Mouse (Mus musculus) cortical plate, adult 2 months (tissue): ENCODE measurements around the gene Pla2g1b. TPM values are rescaled to one million over a fixed set of nuclear protein-coding genes. Genes with fewer than 3 reads are reported as not detected.

ENCODE experiments used
- H3K27ac ChIP-seq: fragments of 200-500 bp; 2 replicates; pipeline ENCODE4 v1.5.1; 2012; ENCODE audit warnings: low read length, control low read depth, inconsistent platforms; ENCODE audit not compliant: insufficient read depth
- H3K4me1 ChIP-seq: fragments of 200-500 bp; 2 replicates; pipeline ENCODE4 v1.6.1; 2011; ENCODE audit warnings: low read length; ENCODE audit not compliant: control insufficient read depth, insufficient read depth
- H3K4me3 ChIP-seq: fragments of 200-500 bp; 2 replicates; pipeline ENCODE4 v1.5.1; 2011; ENCODE audit warnings: mild to moderate bottlenecking, low read length, control low read depth; ENCODE audit not compliant: insufficient read depth
- CTCF ChIP-seq: fragments of 200-500 bp; IDR thresholded peaks from 2 replicates; pipeline ENCODE4 v1.5.1; 2011; ENCODE audit warnings: mild to moderate bottlenecking, control low read depth, low read length; ENCODE audit not compliant: insufficient read depth; ENCODE audit errors: extremely low read depth
- POLR2A ChIP-seq: fragments of 200-500 bp; IDR thresholded peaks from 2 replicates; pipeline ENCODE4 v1.6.1; 2011; ENCODE audit warnings: mild to moderate bottlenecking, low read length, control low read depth; ENCODE audit not compliant: insufficient read depth; ENCODE audit errors: extremely low read depth
- polyA plus RNA-seq: library from polyadenylated mRNA; depleted of rRNA; stranded (reverse); fragments of >200 nt; gene quantifications from 2 replicates; pipeline ENCODE4 v1.2.3, GENCODE M21; 2012

The Pla2g1b gene
- polyA plus RNA-seq, 1 experiment = not detected

DNA sequence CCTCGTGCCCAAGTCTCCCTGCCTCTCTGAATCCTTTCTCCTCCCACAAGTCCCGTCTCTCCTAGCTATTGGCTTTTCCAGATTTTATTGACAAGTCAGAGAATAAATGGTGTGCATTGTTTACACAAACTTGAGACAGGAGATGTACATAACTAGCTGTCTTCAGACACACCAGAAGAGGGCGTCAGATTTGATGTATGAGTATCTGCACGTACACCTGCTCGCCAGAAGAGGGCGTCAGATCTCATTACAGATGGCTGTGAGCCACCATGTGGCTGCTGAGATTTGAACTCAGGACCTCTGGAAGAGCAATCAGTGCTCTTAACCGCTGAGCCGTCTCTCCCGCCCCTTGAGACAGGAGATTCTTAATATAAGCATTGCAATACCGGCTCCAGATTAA, 7.1 kb downstream of the Pla2g1b start:
- no peak for TF ChIP-seq POLR2A
- no peak for TF ChIP-seq CTCF
- Histone ChIP-seq H3K4me1 (no peaks in the 10 kb centered on the region), H3K4me3 (no peak overlapping the region), H3K27ac (no peak overlapping the region)

DNA sequence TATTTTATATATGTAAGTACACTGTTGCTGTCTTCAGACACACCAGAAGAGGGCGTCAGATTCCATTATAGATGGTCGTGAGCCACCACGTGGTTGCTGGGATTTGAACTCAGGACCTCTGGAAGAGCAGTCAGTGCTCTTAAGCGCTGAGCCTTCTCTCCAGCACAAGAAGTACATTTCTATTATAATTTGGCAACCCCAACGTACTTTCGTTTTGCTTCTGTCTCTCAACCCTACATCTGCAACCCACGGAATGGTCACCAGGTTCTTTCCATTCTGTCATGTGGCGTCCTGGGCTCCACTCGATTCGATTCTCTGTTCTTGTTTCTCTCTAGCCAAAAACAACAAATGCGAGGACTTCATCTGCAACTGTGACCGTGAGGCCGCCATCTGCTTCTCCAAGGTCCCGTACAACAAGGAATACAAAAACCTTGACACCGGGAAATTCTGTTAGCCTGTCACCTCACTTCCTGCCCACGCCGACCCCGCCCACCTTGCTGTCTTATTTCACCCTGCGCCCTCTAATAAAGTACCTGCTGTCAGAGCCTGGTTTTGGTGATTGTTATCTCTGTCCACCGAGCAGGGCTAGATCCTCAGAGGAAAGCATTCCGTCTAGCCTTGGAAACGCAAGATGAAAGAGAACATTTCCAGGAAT, 8.2 kb downstream of the Pla2g1b start:
- TF ChIP-seq POLR2A (no peak), CTCF (no peak)
- no peak overlapping the region for H3K4me3 ChIP-seq
- no peaks in the 10 kb centered on the region for H3K4me1 ChIP-seq
- H3K27ac ChIP-seq = no peak overlapping the region

DNA sequence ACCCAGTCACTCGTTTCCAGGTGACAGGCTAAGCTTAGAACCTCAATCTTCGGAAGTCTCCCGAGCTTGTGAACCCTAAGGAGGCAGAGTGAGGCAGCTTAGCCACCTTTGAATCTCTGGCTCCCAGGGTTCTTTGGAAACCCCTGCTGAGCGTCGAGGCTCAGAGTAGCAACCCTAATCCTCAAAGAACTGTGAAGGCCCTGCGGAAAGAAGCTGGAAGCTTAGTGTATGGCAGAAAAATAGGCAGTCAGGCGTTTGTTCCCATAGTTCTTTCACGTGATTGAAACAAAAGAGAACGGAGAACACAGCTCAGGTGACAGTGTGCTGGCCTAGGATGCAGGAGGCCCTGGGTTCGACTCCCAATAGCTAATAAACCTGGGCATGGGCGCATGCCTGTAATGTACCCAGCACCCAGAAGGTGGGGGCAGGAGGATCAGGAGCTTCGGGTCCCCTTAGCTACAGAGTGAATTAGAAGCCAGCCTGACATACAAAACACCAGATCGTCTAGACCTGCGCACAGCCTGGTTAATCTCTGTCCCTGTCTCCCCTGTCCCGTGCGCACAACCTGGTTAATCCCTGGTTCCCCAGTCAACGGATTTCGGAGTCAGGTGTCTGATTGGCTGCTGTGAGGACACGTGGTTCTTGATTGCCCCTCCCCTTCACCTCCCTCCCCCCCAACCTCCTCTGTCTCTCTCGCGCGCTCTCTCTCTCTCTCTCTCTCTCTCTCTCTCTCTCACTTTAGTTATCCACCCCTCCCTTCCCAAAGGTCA, 9.5 kb downstream of the Pla2g1b start:
- TF ChIP-seq CTCF = no peak
- TF ChIP-seq POLR2A = peak; percentile 79
- H3K27ac ChIP-seq = no peak overlapping the region
- no peaks in the 10 kb centered on the region for H3K4me1 ChIP-seq
- H3K4me3 ChIP-seq = peak overlapping the region; percentile 18

DNA sequence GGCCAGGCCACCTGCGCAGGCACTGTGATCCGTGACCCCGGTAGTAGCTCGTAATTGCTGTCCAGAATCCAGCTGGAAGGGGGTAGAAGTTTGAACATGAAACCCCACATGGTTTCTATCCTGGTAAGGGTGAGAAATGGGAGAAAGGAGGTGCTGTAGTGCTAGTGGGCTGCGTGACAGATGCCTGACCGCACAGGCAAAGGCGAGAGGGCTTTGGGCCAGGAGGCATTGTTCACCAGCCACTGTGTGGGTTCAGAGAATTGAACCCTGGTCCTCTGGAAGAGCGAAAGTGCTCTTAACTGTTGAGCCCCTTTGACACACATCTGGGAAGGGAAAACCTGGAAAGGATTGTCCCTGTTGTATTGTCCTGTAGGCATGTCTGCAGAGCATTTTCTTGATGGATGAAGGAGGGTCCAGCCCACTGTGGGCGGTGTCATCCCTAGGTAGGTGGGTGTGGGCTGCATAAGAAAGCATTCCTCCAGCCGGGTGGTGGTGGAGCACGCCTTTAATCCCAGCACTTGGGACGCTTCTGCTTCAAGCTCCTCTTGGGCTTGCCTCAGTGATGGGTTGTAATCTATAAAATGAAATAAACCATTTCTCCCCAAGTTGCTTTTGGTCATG, 10.2 kb downstream of the Pla2g1b start:
- H3K4me1 ChIP-seq = no peaks in the 10 kb centered on the region
- peak overlapping the region; percentile 18 for H3K4me3 ChIP-seq
- no peak overlapping the region for H3K27ac ChIP-seq
- TF ChIP-seq POLR2A (no peak), CTCF (no peak)

DNA sequence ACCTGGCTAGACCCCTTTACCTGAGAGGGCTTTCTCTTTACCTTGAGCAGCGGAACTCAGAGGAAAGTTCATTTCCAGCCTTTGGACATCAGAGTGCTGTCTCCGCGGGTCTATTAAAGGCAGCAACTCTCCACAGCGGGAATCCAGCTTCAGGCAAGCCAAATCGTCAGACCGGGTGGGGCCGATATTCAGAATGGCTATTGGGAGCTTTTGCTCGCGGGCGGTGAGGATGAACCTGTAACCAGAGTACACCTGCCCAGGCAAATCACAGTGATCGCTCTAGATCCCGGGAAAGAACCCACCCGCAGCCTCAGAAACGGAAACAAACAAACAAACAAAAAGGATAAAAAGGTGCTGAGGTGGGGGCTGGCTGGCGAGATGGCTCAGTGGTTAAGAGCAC, 13.5 kb downstream of the Pla2g1b start:
- TF ChIP-seq CTCF = no peak
- TF ChIP-seq POLR2A = no peak
- no peak overlapping the region for H3K27ac ChIP-seq
- no peak overlapping the region for H3K4me3 ChIP-seq
- no peaks in the 10 kb centered on the region for H3K4me1 ChIP-seq

DNA sequence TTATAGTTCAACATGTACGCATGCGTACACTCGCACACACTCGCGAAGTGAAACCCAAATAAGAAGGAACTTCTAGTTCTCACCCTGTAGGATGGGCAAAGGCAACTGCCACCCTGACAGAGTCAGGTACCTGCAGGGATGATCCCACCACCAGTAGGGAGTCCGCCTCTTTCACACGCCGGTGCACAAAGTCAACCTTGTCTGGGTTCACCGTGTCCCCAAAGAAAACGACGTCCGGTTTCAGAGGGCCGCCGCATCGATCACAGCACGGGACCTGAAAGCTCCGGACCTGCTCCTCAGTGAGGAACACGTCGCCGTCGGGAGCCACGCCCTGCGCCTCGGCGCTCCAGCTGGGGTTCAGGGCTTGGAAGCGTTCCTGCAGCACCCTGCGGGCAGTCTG, 14.0 kb downstream of the Pla2g1b start:
- no peak for TF ChIP-seq POLR2A
- no peak for TF ChIP-seq CTCF
- H3K27ac ChIP-seq = no peak overlapping the region

DNA sequence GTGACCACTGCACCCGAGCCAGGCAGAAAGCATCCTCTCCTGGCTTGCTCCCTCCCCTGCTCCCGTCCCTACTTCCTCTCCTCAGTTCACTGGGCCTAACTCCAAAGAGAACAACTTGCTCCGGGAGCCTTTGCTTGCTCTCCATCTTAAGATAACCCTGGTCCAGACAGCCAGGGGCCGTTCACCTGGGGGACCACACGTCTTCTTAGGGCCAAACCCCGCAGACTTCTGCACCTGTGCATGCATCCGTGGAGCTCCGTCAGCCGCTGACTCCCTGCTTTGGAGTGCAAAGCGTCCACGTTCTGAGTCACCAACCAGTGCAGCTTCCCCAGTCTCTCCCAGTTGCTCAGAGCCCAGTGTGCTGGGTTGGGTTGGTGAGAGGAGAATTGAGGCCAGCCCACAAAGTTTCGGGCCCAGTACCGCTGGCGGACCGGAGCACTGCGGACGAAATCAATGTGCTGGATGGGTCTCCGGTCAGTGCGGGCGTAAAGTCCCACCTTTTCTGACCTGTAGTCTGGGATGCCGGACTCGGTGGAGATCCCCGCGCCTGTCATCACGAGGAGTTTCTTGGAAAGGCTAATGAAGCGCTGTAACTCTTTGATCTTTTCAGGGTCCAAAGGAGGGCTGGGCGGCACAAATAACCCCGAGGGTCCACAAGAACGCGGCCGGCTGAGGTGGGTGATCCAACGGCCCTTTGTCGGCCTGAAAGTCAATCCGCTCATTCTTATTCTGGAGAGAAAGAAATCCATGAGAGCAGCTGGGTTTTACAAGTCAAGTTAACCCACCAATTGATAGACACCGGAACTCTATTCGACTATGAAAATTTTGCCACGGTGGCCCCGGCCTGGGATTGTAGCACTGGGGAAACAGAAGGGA, 16.6 kb downstream of the Pla2g1b start:
- TF ChIP-seq POLR2A = no peak
- TF ChIP-seq CTCF = no peak
- Histone ChIP-seq H3K27ac (no peak overlapping the region), H3K4me1 (no peaks in the 10 kb centered on the region), H3K4me3 (no peak overlapping the region)

More for the DNA sequence above, 14.0 kb downstream of the Pla2g1b start:
- no peak overlapping the region for H3K4me3 ChIP-seq
- no peaks in the 10 kb centered on the region for H3K4me1 ChIP-seq

DNA sequence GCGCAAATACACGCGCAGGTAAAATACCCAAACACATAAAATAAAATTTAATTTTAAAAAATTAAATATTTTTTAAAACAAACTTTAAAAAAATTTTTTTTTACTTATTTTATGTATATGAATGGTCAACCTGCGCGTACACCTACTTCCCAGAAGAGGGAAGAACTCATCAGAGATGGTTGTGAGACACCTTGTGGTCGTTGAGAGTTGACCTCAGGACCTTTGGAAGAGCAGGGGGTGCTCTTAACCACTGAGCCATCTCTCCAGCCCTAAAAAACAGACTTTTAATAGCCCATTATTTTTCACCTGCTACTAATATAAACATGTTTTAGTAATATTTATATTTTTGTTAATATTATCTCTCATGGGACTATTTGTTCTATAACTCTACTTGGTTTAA, 17.3 kb downstream of the Pla2g1b start:
- H3K4me3 ChIP-seq = no peak overlapping the region; the same call in 1 of the 2 replicates
- no peaks in the 10 kb centered on the region for H3K4me1 ChIP-seq
- TF ChIP-seq POLR2A (no peak), CTCF (no peak)
- no peak overlapping the region for H3K27ac ChIP-seq

DNA sequence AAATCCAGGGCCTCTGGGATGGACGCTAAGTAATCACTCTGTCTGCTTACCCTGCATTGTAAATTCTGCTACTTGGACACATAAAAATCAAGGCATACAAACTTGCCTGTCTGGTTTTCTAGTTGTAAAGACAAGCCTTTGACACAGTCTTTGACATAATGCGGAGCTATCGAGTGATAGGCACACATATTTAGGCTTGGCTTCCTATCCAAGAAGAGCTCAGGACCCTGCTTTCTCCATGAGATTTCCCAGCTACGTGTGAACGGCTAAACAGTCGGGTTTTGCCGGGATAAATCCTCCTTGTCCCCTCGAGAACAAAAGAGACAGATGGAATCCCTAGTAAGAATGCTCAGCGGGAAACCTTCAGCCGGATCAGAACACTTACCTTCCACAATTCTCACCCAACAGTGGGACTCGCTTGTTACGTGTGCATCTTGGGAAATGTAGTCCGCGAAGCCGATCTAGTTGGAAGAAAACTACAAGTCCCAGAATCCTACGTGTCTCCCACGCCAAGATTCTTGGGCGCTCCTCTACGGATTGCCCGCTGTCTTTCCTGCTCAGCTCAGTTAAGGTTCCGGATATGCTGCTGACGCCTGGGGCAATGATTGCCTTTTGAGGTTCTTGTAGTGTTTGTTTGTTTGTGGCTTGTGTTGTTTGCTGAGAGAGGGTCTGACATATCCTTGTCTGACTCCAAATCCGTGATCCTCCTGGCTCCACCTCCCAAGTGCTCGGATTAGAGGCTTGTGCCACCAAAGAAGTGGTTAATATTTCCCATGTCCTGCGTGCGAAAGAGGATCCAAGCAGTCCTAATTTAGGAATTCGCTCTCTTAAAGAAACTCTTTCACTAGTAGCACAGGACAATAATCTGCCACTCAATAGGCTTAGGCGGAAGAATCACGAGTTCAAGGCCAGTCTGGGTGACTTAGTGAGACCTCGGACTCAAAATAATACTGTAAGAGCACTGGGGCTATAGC, 18.2 kb downstream of the Pla2g1b start, which contains the start of gene Sirt4:
TSS of gene Sirt4 (minus strand) at position 779 of the 974 bp plus-strand sequence.
- Histone ChIP-seq H3K4me1 (peaks cover 2% of the 10 kb centered on the region; the same call in 1 of the 2 replicates), H3K4me3 (peak within 1 kb of the TSS; percentile 53), H3K27ac (no peak within 1 kb of the TSS; the same call in 1 of the 2 replicates)
- no peak for TF ChIP-seq CTCF
- TF ChIP-seq POLR2A = peak; percentile 99
